Mouse (Mus musculus): ENCODE results near the gene S1pr1. TPM values are rescaled to one million over a fixed set of nuclear protein-coding genes. Genes with fewer than 3 reads are reported as not detected.

S1pr1 gene
- total RNA-seq (2023), result 100 to 1,000 TPM; 334 to 350 TPM

GRCm38 (mm10) chr3:115714671-115715651, at the start of gene S1pr1:
TSS of gene S1pr1 (minus strand) at chr3:115715072.

Other genes with a start within 250 kb of the S1pr1 start
- gene Dph5, start 172.8 kb upstream of the S1pr1 start, total RNA-seq (2023), result 10 to 100 TPM; 61.7 to 72.2 TPM

All from B cell, adult 67 days (primary cell).